Mouse (Mus musculus) induced T-regulatory cell, adult 2 months (primary cell): ENCODE measurements around the gene Il17c.

Experiments
- DNase-seq: peaks from one replicate; pipeline ENCODE4 v3.0.0-alpha.2; 2012; ENCODE audit warnings: low read depth

Il17c gene

GRCm38 (mm10) chr8:122460524-122461472 is 39.0 kb downstream of the Il17c start, which contains the start of gene Snai3:
Snai3 (minus strand) TSS chr8:122460733.
- peak; percentile 83 for DNase-seq

DNA sequence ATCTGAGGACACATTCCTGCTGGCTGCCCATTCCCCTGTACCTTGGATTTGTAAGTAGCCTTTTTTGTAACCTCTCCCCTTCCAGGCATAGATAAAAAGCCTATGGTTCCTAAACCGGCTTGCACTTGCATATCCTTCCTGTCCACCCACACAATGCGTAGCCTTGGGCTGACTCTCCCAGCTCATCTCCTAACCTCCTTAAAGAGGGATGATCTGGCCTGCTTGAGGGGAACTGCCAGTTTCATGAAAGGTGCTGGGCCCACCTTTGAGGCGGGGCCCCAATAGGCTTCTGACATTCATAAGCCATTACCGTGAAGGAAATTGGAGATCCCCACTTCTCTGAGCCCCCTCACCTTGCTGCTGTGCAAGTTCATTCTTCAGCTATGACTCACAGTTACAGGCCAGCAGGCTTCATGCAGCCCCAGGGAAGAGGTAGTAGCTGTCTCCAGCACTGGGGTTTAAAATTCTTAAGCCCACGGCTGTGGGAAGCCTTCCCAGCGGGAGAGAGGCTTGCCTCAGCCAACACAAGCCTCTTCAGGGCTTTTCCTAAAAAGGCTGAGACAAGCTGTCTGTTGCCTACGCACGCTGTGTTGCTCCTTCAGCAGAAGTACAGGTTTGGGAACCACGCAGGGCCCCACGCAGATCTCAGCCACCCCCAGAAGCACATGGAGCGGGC is 39.8 kb downstream of the Il17c start:
- DNase-seq, result peak; percentile 65

- DNase-seq, result no peak
Observed at GRCm38 (mm10) chr8:122462510-122462909, 40.7 kb downstream of the Il17c start.

- DNase-seq, result peak; percentile 75
Observed at GRCm38 (mm10) chr8:122463651-122464640, 42.1 kb downstream of the Il17c start.

DNA sequence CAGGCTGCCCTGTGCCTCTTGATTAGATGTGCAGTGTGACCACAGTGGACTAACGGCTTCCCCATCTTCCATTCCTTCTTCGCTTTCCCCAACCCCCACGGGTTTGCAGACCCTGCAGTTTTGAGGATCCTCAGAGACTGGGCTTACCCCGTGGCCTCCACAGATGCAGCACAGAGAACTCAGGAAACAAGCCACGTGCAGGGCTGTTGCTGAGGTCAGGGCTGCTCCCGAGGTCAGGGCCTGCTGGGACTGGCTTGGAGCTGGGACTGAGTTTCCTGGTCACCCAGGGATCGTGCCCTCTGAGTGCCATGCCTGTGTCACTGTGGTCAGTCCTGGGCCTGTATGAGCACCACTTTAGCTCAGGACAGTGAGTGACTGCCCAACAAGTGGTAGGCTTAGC is 43.2 kb downstream of the Il17c start:
- DNase-seq, result no peak

DNA sequence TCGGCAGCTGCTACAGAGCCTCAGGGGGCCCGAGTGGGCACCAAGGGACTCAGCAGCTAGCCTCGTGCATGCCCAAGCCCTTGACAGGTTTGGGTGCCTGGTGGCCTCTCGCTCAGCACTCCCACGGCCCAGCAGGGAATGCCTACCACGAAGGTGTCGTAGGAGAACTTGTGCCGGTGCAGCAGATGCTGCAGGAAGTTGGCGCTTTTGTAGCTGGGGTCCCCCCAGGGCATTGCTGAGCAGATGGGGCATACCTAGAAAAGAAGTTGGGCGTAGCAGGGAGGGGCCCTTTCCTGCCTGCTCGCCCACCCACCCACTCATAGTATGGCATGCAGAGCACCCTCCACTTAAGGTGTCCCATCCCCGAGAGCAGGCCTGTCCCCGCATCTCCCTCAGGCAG is 46.0 kb downstream of the Il17c start:
- DNase-seq, result no peak

GRCm38 (mm10) chr8:122469407-122469806 is 47.6 kb downstream of the Il17c start:
- DNase-seq, result no peak

GRCm38 (mm10) chr8:122469965-122470364 is 48.1 kb downstream of the Il17c start:
- DNase-seq, result no peak

DNA sequence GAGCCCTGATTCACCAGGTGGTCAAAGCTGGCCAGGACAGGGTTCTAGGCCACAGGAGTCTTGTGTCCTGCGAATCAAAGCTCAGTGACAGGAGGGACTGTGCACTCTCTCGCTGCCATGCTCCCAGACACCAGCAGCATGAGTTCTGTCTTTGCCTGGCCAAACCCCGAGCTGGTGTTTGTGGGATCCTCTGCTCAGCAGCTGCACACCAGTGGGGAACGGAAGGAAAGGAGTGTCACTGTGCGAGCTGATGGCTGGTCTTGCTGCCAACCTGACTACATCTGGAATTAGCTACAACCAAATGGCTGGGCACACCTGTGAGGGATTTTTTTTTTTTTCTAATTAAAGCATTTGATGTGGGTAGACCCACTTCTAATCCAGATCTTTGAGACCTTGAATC is 48.9 kb downstream of the Il17c start:
- DNase-seq, result no peak
